16 mouse cellular contexts compared by ENCODE assay signal in the genomic region with DNA sequence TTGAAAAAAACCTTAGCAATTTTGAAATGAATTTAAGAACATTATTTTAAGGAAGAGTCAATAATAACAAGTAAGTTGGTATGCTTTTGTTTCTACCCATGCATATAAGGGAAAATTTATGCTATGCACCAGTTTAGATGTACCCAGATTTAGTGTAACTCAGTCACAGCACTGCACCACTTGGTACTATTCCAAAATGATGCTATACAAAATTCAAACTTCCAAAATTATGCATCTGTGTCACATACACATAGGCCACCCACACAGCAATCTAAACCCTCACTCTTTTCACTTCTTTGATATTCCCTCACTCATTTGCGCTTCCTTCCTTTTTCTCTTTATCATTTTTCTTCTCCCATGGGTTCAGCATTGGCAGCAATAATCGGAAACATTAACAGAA.
DNase-seq lines count a peak whose midpoint lies in the region.
"Had no signal": no experiment of that assay in that cellular context is flagged by ENCODE, and none has a peak within 500 bp of the region (broad histone marks: within the 10 kb centered on the region; RNA-seq: fewer than 3 reads in every experiment).

No protein-coding gene starts in this region.

- peak; percentile 13 for DNase-seq in left cerebral cortex, adult 11 months (ENCODE audit: low spot score)
- DNase-seq in left cerebral cortex, adult 8-10 months (ENCODE audit: low spot score in 2 of 2) = no peak
- peak; percentile 32 for DNase-seq in right cerebral cortex, adult 18-20 months
- no peak for DNase-seq in right cerebral cortex, postnatal 4 days
- peak; percentile 60 for DNase-seq in telencephalon, adult 2 months (ENCODE audit: low read depth, low spot score)
- no peak for DNase-seq in cerebellum, postnatal 36 days
- DNase-seq: adrenal gland, adult 2 months; adrenal gland, postnatal 14 days; cerebellum, adult 11-12 months; cerebellum, adult 8-10 months; cerebellum, postnatal 10 days; gastrocnemius, adult 2 months; gastrocnemius, postnatal 14 days; heart, adult 11 months; heart, postnatal 10 days; heart, postnatal 36 days had no signal

Comparison
In these comparisons a context has a peak if more than half of its experiments do, and no peak if none do; other contexts are left out.
1. DNase-seq: peak in left cerebral cortex, adult 11 months (single experiment), right cerebral cortex, adult 18-20 months (single experiment) and telencephalon, adult 2 months (single experiment); none in left cerebral cortex, adult 8-10 months (0 of 2), right cerebral cortex, postnatal 4 days (single experiment) and cerebellum, postnatal 36 days (0 of 2).